Mouse (Mus musculus): ENCODE measurements around the gene Sit1. TPM values are rescaled to one million over a fixed set of nuclear protein-coding genes. Genes with fewer than 3 reads are reported as not detected.
A peak's percentile ranks its signal among the peaks of the same experiment; 100 is the strongest.

Gene Sit1
- polyA plus RNA-seq, 1 experiment from 2014 or later = not detected

DNA sequence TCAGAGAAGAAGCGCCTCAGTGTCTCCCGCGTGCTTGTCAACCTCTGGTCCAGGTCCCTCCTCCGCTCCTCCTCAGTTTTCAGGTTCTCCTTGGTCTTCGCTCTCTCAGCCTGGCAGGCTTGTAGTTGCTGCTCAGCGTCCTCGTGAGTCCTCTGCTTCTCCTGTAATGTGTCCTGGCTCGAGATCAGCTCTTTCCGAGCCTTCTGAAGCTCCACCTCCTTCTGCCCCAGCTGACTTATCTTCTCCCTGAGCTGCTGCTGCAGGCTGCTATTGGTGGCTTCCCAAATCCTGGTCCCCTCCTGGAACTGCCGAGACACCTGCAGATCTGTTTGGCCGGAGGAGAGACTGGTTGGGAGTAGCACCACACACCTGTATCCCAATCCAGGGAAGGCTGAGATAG, 31.2 kb downstream of the Sit1 start:
- Histone ChIP-seq H3K27me3 (replicated peaks; ENCODE audit: control insufficient read depth, insufficient read depth, low read length) (peaks cover 22% of the 10 kb centered on the region), H3K9ac (ENCODE audit: low read depth, low read length) (no peak overlapping the region), H3K27ac (replicated peaks; ENCODE audit: low read depth, low read length) (no peak overlapping the region), H3K9me3 (ENCODE audit: control insufficient read depth, low read length) (no peaks in the 10 kb centered on the region), H3K4me1 (ENCODE audit: control insufficient read depth, insufficient read depth, low read length) (peaks cover 12% of the 10 kb centered on the region), H3K36me3 (ENCODE audit: control insufficient read depth, insufficient read depth, low read length) (peaks cover 10% of the 10 kb centered on the region), H3K4me2 (ENCODE audit: low read depth, low read length) (no peak overlapping the region), H3K4me3 (ENCODE audit: low read depth, low read length) (no peak overlapping the region)
- DNase-seq (ENCODE audit: low spot score) = no peak
- 49% methylated on average over 11 of the region's 11 CpGs for WGBS
- no peak for ATAC-seq (ENCODE audit: low read depth)

DNA sequence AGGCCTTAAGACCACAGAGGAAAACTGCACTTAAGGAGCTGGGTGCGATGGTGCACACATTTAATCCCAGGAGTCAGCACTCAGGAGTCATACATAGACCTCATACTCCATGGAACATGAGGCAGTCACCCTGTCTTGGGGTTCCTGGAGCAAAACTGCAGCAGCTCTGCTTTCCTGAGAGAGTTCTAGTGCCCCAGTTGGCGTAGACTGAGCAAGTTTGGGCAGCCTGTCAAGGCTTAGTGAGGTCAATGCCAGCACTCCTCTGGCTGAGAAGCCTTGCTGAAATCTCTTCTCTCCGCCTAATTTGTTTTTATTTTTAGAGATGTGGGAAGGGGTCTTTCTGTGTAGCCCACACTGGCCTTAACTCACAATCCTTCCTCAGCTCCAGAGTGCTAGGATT, 35.0 kb downstream of the Sit1 start:
- H3K4me2 ChIP-seq (ENCODE audit: low read depth, low read length) = no peak overlapping the region
- ATAC-seq (ENCODE audit: low read depth) (no peak), DNase-seq (ENCODE audit: low spot score) (no peak)
- peaks cover 34% of the 10 kb centered on the region for H3K36me3 ChIP-seq (ENCODE audit: control insufficient read depth, insufficient read depth, low read length)
- H3K27ac ChIP-seq (replicated peaks; ENCODE audit: low read depth, low read length) = no peak overlapping the region
- no peaks in the 10 kb centered on the region for H3K9me3 ChIP-seq (ENCODE audit: control insufficient read depth, low read length)
- H3K4me1 ChIP-seq (ENCODE audit: control insufficient read depth, insufficient read depth, low read length) = peaks cover 15% of the 10 kb centered on the region
- H3K4me3 ChIP-seq (ENCODE audit: low read depth, low read length) = no peak overlapping the region
- no peak overlapping the region for H3K9ac ChIP-seq (ENCODE audit: low read depth, low read length)
- 93% methylated on average over 3 of the region's 3 CpGs for WGBS
- H3K27me3 ChIP-seq (replicated peaks; ENCODE audit: control insufficient read depth, insufficient read depth, low read length) = peaks cover 9% of the 10 kb centered on the region

DNA sequence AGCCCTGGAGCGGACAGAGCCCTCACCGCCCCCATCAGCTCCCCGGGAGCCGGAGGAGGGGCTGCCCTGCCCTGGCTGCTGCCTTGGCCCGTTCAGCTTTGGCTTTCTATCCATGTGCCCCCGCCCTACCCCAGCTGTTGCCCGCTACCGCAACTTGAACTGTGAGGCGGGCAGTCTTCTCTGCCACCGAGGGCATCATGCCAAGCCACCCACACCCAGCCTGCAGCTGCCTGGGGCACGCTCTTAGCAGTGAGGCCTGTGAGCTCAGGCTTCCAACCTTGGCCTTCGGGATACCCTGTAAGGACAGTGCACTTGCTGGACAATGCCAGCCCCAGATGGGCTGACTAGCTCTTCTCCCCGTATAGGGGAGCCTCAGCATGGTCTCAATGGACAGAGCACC, 36.3 kb downstream of the Sit1 start:
- H3K27ac ChIP-seq (replicated peaks; ENCODE audit: low read depth, low read length) = no peak overlapping the region; the same call in 1 of the 2 replicates
- peaks cover 34% of the 10 kb centered on the region for H3K36me3 ChIP-seq (ENCODE audit: control insufficient read depth, insufficient read depth, low read length)
- H3K9ac ChIP-seq (ENCODE audit: low read depth, low read length) = no peak overlapping the region
- no peaks in the 10 kb centered on the region for H3K9me3 ChIP-seq (ENCODE audit: control insufficient read depth, low read length)
- no peak overlapping the region for H3K4me3 ChIP-seq (ENCODE audit: low read depth, low read length)
- WGBS = 87% methylated on average over 11 of the region's 13 CpGs
- H3K4me2 ChIP-seq (ENCODE audit: low read depth, low read length) = no peak overlapping the region
- ATAC-seq (ENCODE audit: low read depth) (no peak), DNase-seq (ENCODE audit: low spot score) (no peak)
- H3K27me3 ChIP-seq (replicated peaks; ENCODE audit: control insufficient read depth, insufficient read depth, low read length) = no peaks in the 10 kb centered on the region
- H3K4me1 ChIP-seq (ENCODE audit: control insufficient read depth, insufficient read depth, low read length) = peaks cover 9% of the 10 kb centered on the region

DNA sequence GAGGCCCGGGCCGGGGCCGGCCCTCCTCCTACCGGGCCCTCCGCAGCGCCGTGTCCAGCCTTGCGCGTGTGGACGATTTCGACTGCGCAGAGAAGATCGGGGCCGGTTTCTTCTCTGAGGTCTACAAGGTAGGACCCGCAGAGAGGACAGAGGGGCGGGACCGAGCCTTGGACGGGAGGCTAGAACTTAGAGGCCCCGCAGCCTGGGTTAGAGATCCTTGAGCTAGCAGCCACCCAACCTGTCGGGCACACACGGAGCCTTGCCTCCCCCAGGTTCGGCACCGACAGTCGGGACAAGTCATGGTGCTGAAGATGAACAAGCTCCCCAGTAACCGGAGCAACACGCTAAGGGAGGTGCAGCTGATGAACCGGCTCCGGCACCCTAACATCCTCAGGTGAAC, 40.0 kb downstream of the Sit1 start:
- Histone ChIP-seq H3K27ac (replicated peaks; ENCODE audit: low read depth, low read length) (peak overlapping the region; percentile 91), H3K4me3 (ENCODE audit: low read depth, low read length) (peak overlapping the region; percentile 93), H3K4me2 (ENCODE audit: low read depth, low read length) (peak overlapping the region; percentile 93), H3K9me3 (ENCODE audit: control insufficient read depth, low read length) (no peaks in the 10 kb centered on the region), H3K9ac (ENCODE audit: low read depth, low read length) (peak overlapping the region; percentile 97), H3K36me3 (ENCODE audit: control insufficient read depth, insufficient read depth, low read length) (peaks cover 34% of the 10 kb centered on the region), H3K27me3 (replicated peaks; ENCODE audit: control insufficient read depth, insufficient read depth, low read length) (no peaks in the 10 kb centered on the region), H3K4me1 (ENCODE audit: control insufficient read depth, insufficient read depth, low read length) (peaks cover 9% of the 10 kb centered on the region)
- DNase-seq (ENCODE audit: low spot score) = no peak
- no peak for ATAC-seq (ENCODE audit: low read depth)
- WGBS = under 1% methylated on average over 18 of the region's 28 CpGs

DNA sequence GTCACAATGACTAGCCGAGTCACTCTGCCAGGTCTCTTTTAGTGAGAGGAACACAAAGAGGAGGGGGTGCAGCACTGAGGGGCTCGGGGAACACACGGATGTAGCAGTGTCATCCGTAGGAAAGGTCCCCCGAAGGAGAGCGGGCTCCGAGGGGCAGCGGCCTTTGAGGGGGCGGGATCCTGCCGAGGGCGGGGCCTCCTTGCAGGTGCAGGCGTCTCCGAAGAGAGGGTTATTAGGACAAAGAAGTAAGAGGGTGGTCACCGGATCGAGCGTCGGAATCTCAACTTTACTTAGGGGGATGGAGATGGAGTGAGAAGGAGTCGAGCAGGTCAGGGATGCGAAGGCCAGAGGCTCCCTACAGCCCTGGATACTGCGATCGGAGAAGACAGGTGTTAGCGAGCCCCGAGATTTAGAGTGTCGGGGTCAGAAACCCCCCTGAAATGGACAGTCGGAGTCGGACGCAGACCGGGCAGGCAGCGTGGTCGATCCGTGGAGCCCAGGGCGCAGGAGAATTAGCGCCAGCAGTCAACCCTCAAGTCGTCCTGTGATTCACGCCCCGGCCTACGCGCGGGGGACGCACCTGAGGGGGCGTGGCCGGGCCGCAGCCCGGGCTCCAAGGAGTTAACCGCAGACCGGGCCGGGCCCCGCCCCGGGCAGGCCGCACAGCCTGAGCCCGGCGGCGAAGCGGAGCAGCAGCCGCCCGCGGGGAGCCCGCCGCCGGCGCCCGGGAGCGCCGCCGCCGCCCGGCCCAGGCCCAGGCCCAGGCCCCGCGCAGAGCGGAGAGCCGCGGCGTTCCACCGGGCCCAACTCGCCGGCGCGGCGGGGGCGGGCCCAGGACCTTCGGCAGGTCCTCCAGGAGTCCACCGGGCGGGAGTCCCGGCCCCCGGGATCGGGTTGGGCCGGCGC, 40.8 kb downstream of the Sit1 start:
- ATAC-seq (ENCODE audit: low read depth) (peak; percentile 71), DNase-seq (ENCODE audit: low spot score) (peak; percentile 89)
- Histone ChIP-seq H3K9me3 (ENCODE audit: control insufficient read depth, low read length) (no peaks in the 10 kb centered on the region), H3K4me3 (ENCODE audit: low read depth, low read length) (peak overlapping the region; percentile 93), H3K27me3 (replicated peaks; ENCODE audit: control insufficient read depth, insufficient read depth, low read length) (no peaks in the 10 kb centered on the region), H3K9ac (ENCODE audit: low read depth, low read length) (peak overlapping the region; percentile 97), H3K4me1 (ENCODE audit: control insufficient read depth, insufficient read depth, low read length) (peaks cover 9% of the 10 kb centered on the region), H3K27ac (replicated peaks; ENCODE audit: low read depth, low read length) (peak overlapping the region; percentile 91), H3K4me2 (ENCODE audit: low read depth, low read length) (peak overlapping the region; percentile 93), H3K36me3 (ENCODE audit: control insufficient read depth, insufficient read depth, low read length) (peaks cover 28% of the 10 kb centered on the region)
- 1% methylated on average over 44 of the region's 88 CpGs for WGBS

DNA sequence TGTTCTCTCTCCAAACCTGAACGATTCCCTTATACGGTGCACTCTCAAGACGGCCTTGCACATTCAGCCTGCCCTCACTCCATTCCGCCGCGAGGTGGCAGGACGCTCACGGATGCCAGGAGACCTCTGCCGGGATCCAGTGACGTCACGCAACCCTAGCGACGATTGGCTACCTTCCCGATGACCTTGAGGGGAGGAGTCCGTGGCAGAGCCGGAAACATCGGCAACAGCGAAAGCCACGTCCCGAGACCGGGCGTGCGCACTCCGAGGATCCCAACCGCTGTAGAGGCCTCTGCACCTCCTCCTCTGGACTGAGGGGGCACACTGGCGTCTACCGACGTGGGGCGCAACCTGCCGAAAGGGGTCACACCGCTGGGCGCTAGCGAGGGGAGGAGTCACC, 41.5 kb downstream of the Sit1 start:
- Histone ChIP-seq H3K4me2 (ENCODE audit: low read depth, low read length) (peak overlapping the region; percentile 93), H3K9ac (ENCODE audit: low read depth, low read length) (peak overlapping the region; percentile 97), H3K27me3 (replicated peaks; ENCODE audit: control insufficient read depth, insufficient read depth, low read length) (no peaks in the 10 kb centered on the region), H3K27ac (replicated peaks; ENCODE audit: low read depth, low read length) (peak overlapping the region; percentile 91), H3K4me1 (ENCODE audit: control insufficient read depth, insufficient read depth, low read length) (peaks cover 9% of the 10 kb centered on the region), H3K4me3 (ENCODE audit: low read depth, low read length) (peak overlapping the region; percentile 93), H3K9me3 (ENCODE audit: control insufficient read depth, low read length) (no peaks in the 10 kb centered on the region), H3K36me3 (ENCODE audit: control insufficient read depth, insufficient read depth, low read length) (peaks cover 21% of the 10 kb centered on the region)
- peak; percentile 95 for ATAC-seq (ENCODE audit: low read depth)
- DNase-seq (ENCODE audit: low spot score) = peak; percentile 99
- under 1% methylated on average over 29 of the region's 33 CpGs for WGBS

DNA sequence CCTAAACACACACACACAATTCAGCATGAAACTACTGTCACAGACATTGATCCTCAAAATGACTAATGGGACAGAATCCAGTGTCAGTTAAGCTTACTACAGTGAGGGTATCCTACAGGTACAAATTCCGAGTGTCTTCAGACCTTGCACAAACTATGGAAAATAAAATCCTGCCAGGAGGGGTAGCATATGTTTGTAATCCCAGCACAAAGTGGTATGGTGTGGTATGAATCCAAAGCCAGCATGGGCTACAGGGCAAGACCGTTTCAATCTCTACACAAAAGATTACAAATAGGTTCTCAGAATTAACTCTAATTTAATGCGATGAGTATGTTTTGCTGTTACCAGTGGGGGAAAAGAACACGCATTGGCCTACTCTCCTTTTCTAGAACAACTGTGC, 41.9 kb downstream of the Sit1 start, which contains the start of gene Tesk1:
TSS of gene Tesk1 (plus strand) at position 301 of the 400 bp plus-strand sequence.
- Histone ChIP-seq H3K9ac (ENCODE audit: low read depth, low read length) (peak within 1 kb of the TSS; percentile 97), H3K27me3 (replicated peaks; ENCODE audit: control insufficient read depth, insufficient read depth, low read length) (no peaks in the 10 kb centered on the region), H3K4me1 (ENCODE audit: control insufficient read depth, insufficient read depth, low read length) (peaks cover 9% of the 10 kb centered on the region), H3K27ac (replicated peaks; ENCODE audit: low read depth, low read length) (peak within 1 kb of the TSS; percentile 91), H3K4me2 (ENCODE audit: low read depth, low read length) (peak within 1 kb of the TSS; percentile 93), H3K36me3 (ENCODE audit: control insufficient read depth, insufficient read depth, low read length) (peaks cover 17% of the 10 kb centered on the region), H3K4me3 (ENCODE audit: low read depth, low read length) (peak within 1 kb of the TSS; percentile 93), H3K9me3 (ENCODE audit: control insufficient read depth, low read length) (no peaks in the 10 kb centered on the region)
- WGBS = 20% methylated on average over 4 of the region's 4 CpGs
- ATAC-seq (ENCODE audit: low read depth) = no peak
- no peak for DNase-seq (ENCODE audit: low spot score)

DNA sequence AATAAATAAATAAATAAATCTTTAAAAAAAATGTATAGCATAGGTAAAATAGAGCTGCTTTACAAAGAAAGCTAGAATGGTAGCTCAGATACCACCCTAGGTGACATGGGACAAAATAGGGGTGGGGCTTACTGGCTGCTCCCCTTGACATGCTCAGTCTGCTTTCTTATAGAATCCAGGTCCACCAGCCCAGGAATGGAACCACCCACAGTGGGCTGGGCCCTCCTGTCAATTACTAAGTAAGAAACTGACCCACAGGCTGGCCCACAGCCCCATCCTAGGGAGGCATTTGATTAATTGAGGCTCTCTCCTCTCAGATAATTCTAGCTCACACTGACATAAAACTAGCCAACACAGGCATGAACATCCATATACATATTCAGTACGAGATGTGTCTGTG, 50.7 kb downstream of the Sit1 start:
- Histone ChIP-seq H3K9ac (ENCODE audit: low read depth, low read length) (no peak overlapping the region), H3K27me3 (replicated peaks; ENCODE audit: control insufficient read depth, insufficient read depth, low read length) (peaks cover 10% of the 10 kb centered on the region; the same call in 1 of the 2 replicates), H3K27ac (replicated peaks; ENCODE audit: low read depth, low read length) (no peak overlapping the region), H3K4me3 (ENCODE audit: low read depth, low read length) (no peak overlapping the region), H3K4me2 (ENCODE audit: low read depth, low read length) (no peak overlapping the region), H3K36me3 (ENCODE audit: control insufficient read depth, insufficient read depth, low read length) (no peaks in the 10 kb centered on the region), H3K4me1 (ENCODE audit: control insufficient read depth, insufficient read depth, low read length) (0 out of 2 replicates have a peak, but pooled peaks cover 4% of the 10 kb centered on the region), H3K9me3 (ENCODE audit: control insufficient read depth, low read length) (no peaks in the 10 kb centered on the region)
- ATAC-seq (ENCODE audit: low read depth) = no peak
- 87% methylated on average over 1 of the region's 1 CpGs for WGBS
- DNase-seq (ENCODE audit: low spot score) = no peak
